Mouse (Mus musculus) embryo, embryonic 11.5 days (tissue): ENCODE measurements around the gene Ttc41.

ENCODE experiments used
- DNase-seq: peaks from one replicate; pipeline ENCODE4 v3.0.0-alpha.2; 2012; ENCODE audit warnings: low read depth, low spot score

Gene Ttc41

GRCm38 (mm10) chr10:86784126-86784675 is 78.6 kb downstream of the Ttc41 start:
- no peak for DNase-seq

GRCm38 (mm10) chr10:86785396-86785795 is 79.8 kb downstream of the Ttc41 start:
- no peak for DNase-seq

DNA sequence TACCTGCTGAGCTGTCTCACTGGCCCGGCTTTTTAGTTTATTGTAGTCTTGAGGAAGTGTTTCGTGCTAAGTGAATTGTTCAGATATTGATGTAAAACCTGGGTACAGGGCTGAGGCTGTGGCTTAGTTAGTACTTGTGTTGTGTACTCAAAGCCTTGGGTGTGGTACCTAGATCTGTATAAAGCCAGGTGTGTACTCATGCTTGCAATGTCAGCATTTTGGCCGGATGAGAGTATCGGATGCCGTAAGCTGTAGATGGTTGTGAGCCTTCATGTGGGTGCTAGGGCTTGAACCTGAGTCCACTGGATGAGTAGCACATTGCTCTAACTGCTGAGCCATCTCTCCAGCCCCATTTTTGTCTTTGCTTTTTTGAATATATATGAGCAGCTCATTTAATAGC is 80.5 kb downstream of the Ttc41 start:
- DNase-seq: no peak

GRCm38 (mm10) chr10:86788193-86788592 is 82.6 kb downstream of the Ttc41 start:
- DNase-seq: no peak

DNA sequence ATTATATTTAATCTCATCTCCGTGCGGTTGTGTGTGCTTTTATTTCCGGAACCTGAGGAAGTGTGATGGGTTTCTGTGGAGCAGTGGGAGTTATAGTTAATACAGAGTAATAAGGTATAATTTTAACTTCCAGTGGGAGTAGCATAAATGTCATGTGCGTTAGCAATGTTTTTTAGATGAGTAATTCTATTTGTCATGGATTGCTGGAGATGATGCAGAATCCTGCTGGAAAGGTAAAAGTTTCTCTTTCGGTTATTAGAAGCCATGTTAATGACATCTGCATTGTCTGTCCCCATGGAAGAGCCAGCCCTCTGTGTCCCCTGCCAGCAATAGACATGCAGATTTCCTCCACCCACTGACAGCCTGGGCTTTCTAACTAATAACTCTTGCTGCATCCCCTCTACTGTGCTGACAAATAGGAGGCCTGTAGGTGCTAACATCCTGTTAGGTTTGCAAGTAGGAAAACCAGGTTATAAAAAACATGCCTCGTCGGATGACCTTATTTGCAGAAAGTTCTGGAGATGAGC is 83.6 kb downstream of the Ttc41 start:
- DNase-seq: no peak

DNA sequence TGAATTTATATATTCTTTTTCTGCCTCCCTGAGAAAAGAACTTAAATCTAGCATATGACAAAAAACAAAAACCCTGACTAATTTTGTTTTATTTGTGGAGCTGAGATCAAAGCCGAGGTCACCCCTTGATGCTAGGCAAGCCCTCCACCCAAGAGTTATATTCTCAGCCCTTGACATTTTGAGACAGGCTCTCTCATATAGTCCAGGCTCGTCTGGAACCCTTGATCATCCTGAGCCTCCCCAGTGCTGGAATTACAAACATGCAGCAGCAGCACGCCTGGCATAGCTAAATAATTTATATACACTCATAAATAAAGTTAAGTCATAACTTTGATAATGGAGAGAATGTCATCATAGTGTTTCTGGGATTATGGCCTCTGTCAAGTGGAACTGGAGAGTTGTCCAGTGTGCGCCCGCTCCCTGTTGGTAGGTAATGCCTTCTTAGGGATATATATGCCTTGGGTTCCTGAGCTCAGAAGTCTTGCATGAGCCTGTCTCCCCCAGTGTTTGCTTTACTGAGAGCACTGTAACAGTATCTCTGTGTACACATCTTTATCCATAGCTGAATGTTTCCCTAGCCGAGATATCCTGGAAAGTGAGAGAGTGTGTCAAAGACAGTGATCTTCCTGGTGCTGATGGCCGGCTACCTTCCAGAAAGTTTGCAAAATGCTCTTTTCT is 86.0 kb downstream of the Ttc41 start:
- DNase-seq: no peak

DNA sequence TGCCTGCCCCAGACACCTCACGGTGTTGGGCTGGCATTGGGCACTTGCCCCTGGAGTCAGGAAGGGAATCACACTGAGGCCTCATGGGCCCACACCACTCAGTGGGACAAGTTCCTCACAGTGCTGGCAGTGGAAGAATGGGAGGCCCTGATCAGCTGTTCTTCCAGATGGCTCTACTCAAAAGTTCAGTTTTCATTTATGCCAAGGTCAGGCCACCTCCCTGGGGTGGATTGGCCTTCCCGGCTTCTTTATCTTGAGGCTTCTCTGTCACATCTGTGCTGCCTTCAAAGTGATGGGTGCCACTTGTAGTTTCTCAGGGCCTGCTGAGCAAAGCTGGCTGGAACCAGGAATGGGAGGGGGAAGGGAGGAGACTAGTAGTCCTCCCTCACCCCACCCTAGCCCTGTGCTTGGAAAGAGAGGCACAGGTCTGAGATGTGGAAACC is 87.9 kb downstream of the Ttc41 start:
- DNase-seq: no peak

- no peak for DNase-seq
Observed at GRCm38 (mm10) chr10:86794196-86794595, 88.6 kb downstream of the Ttc41 start.

DNA sequence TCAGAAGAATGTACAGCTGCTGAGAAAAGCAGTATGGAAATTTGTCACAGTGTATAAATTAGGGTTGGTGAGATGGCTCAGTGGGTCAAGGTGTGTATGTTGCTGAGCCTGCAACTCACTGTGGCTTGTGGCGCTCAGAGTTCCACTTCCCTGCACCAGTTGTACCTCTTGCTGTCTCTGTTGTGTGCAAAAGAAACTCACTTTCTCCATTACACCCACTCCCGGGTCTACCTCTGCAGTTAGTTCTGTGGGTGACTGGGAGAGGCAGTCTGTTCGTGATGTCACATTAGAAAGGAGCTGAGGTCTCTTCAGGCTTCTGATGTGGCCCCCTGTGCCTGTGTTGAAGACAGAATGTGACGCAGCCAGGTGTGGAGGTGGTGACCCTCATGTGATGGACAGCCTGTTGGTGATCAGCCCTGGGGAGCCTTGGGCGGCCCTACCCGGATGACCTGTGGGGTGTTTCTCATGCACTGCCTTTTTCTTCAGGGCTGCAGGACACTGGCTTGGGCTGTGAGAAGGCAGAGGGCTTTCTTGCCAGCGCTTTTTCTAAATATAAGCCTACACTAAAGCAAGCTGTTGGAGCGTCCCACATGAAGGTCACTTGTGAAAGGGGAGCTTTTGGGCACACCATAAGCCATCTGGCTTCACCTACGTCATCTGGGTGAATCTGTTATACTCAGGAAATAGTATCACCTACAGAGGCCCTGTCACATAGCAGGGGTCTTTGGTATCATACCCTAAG is 89.4 kb downstream of the Ttc41 start:
- DNase-seq: no peak

- no peak for DNase-seq
Observed at GRCm38 (mm10) chr10:86796073-86796741, 90.6 kb downstream of the Ttc41 start.

DNA sequence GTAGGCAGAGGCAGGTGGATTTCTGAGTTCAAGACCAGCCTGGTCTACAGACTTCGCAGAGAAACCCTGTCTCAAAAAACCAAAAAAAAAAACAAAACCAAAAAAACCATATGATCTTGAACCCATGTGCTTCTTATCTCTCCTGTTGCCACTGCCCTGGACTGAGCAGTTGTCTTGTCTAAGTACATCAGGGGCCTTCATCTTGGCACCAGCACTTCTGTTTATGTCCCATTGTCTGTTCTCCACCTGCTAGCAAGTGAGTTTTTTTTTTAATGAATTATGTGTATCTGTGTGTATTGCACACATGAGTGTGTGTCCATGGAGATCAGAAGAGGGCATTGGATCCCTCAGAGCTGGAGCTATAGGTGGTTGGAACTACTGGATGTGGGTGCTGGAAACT is 101.8 kb downstream of the Ttc41 start:
- no peak for DNase-seq

- DNase-seq: no peak
Observed at GRCm38 (mm10) chr10:86808013-86808758, 102.6 kb downstream of the Ttc41 start.

GRCm38 (mm10) chr10:86810000-86810399 is 104.4 kb downstream of the Ttc41 start:
- no peak for DNase-seq

DNA sequence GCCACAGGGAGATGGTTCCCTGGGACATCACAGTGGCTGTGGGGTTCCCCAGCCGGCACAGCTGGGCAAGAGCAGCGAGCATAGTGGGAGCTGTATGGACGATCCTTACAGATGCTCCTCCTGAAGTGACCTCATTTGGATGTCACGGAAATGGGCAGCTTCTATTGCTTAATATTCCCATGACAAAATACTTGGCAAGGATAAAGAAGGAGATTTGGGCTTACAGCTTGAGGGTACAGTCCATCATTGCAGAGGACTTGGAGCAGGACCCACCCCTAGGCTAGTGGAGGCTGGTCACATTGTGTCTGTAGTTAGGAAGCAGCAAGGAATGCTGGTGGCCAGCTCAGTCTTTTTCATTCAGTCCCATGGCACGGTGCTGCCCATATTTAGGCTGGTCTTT is 105.0 kb downstream of the Ttc41 start:
- no peak for DNase-seq

DNA sequence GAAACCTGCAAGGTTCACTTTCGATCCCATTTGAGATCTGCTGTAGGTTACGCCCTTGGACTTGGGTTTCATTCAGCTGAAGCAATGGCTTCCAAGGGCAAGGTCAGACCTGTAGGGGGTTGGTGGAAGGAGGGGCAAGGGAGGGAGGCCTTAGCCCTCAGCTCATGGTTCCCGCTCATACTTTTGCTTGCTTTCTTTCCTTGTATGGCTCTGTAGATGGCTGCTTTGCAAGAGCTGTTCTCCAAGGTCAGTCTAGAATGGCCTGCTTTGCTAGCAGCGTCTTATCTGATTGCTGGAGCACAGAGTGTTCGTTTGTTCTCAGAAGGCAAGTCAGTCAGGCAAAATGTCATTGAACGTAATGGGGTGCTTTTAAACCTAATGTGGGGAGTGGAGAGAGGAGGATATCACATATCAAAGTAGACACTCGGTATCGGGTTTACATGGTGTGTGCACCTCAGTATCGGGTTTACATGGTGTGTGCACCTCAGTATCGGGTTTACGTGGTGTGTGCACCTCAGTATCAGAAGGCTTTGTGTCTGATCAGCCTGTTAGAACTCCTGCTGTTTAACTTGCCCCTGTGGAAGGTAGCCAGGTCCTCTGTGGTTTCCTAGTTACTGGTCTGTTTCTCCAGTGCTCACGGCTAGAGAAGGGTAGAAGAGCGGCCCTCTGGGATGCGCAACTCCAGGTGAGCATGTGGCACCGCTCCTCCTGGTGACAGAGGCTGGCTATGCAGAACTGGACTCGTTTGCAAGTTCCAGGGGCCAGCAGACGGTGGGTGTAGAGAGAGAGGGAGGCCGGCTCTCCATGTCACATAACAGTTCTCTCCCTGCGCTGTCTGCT is 108.9 kb downstream of the Ttc41 start:
- DNase-seq: no peak

GRCm38 (mm10) chr10:86815133-86815532 is 109.5 kb downstream of the Ttc41 start:
- DNase-seq: no peak

- peak; percentile 34 for DNase-seq
Observed at GRCm38 (mm10) chr10:86819649-86820165, 114.1 kb downstream of the Ttc41 start.

DNA sequence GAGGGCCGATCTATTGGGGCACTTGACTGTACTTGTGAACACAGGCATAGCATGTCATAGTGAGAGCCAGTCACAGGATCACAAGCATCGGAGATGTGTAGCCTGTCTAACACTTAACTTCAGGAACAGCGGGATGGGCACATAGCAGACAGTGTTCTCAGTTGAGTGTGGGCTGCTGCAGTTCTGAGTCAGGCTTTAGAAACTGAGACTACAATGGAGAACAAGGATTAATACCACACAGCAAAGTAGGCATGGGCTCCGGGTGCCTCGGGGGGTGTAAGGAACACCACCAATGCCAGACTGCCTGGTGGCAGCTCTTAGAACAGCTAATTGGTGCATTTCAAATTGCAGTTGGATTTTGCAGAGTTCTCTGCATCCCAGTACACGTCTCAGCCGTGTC is 115.4 kb downstream of the Ttc41 start:
- DNase-seq: no peak

DNA sequence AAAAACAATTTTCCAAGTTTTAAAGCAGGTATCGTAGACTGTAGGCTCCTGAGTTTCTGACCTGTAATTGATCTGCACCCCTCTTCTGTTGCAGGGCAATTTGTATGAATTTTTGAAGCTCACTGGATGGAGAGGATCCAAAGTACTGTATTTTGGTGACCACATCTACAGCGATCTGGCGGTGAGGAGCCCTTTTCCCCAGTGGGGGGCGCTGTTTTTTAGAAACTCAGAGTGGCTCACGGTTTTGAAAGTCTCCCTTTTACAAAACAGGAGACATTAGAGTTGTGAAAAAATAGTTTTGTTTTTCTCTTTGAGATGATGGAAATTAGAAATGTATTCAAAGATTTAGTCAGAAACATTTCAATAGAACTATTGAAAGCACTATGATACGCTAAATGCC is 118.5 kb downstream of the Ttc41 start:
- no peak for DNase-seq

- no peak for DNase-seq
Observed at GRCm38 (mm10) chr10:86824871-86825270, 119.3 kb downstream of the Ttc41 start.
